Mouse (Mus musculus): ENCODE data around the gene Gpsm2. TPM values are rescaled to one million over a fixed set of nuclear protein-coding genes. Genes with fewer than 3 reads are reported as not detected.

The Gpsm2 gene
- polyA plus RNA-seq, 1 experiment from 2014 or later = 85.3 TPM

DNA sequence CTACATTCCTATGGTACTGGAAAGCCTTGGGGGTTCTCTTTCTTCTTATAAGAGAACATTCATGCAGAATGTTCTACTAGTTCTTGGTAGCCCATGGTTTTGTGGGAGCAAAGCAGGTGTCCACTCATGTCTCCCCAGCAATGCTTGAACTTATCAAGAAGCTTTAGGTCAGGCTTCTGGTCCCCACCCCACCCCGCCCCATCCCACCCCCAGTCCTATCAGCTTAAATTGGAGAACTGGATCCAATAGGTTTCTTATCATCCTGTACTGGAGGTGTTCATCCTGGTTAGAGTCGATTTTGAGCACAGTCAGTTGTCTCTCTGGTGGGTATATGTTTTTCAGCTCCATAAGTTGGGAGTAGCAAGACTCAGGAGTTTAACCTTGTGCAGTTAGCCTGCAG, 33.4 kb upstream of the Gpsm2 start:
- no peak for DNase-seq (ENCODE audit: low spot score)
- no peaks in the 10 kb centered on the region for H3K27me3 ChIP-seq (ENCODE audit: low read depth, poor library complexity, severe bottlenecking)
- no peak overlapping the region for H3K4me3 ChIP-seq
- peaks cover 10% of the 10 kb centered on the region for H3K4me1 ChIP-seq
- H3K9me3 ChIP-seq (replicated peaks) = no peaks in the 10 kb centered on the region
- H3K27ac ChIP-seq = no peak overlapping the region
- whole genome bisulfite sequencing = 88% methylated on average over 2 of the region's 2 CpGs
- H3K36me3 ChIP-seq = no peaks in the 10 kb centered on the region

GRCm38 (mm10) chr3:108754541-108754940, 32.4 kb upstream of the Gpsm2 start:
- Histone ChIP-seq H3K27me3 (ENCODE audit: low read depth, poor library complexity, severe bottlenecking) (no peaks in the 10 kb centered on the region), H3K36me3 (no peaks in the 10 kb centered on the region), H3K9me3 (replicated peaks) (no peaks in the 10 kb centered on the region), H3K4me1 (peaks cover 10% of the 10 kb centered on the region), H3K27ac (no peak overlapping the region), H3K4me3 (no peak overlapping the region)
- DNase-seq (ENCODE audit: low spot score) = no peak
- 84% methylated on average over 1 of the region's 1 CpGs for WGBS

DNA sequence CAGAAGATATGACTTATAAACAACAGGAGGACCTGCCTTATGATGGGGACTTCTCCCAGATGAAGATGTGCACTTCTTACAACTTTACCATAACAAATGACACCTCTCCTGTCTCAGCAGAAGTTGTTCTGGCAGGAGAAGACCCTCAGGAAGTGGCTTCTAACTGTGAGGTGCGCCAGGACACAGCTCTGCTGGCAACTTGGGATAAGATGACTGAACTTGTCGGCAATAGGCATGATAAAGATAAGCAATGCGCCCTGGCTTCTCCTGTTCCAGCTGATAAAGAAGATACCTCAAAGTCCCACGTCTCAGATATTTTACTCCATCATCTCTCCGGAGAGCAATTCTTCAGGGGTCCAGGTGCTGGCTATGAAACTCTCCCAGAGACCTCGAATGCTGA, 29.6 kb upstream of the Gpsm2 start:
- no peaks in the 10 kb centered on the region for H3K36me3 ChIP-seq
- DNase-seq (ENCODE audit: low spot score) = no peak
- H3K4me3 ChIP-seq = no peak overlapping the region
- H3K27me3 ChIP-seq (ENCODE audit: low read depth, poor library complexity, severe bottlenecking) = no peaks in the 10 kb centered on the region
- H3K27ac ChIP-seq = peak overlapping the region; percentile 21; the same call in 1 of the 2 replicates
- no peaks in the 10 kb centered on the region for H3K9me3 ChIP-seq (replicated peaks)
- WGBS = 88% methylated on average over 6 of the region's 6 CpGs
- peaks cover 10% of the 10 kb centered on the region for H3K4me1 ChIP-seq

GRCm38 (mm10) chr3:108751061-108751460, 29.0 kb upstream of the Gpsm2 start:
- no peak for DNase-seq (ENCODE audit: low spot score)
- Histone ChIP-seq H3K27ac (no peak overlapping the region), H3K36me3 (no peaks in the 10 kb centered on the region)

DNA sequence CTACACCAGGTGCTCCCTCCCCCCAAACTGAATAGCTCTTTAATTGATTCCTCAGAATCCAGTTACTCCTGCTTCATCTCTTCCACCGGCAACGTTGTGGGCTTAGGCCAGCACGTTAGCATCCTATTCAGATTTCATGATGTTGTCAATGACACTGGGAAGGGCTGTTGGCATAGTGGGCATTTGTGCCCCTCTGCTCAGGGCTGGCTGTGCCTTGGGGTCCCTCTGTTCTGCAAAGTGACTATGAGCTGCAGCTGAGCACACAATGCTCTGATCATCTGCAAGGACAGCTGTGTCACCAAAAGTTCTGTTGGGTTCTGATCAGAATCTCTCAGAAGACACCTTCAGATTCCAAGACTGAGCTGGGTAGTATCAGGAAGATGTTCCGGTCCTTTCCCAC, 22.0 kb upstream of the Gpsm2 start:
- H3K27me3 ChIP-seq (ENCODE audit: low read depth, poor library complexity, severe bottlenecking) = no peaks in the 10 kb centered on the region
- H3K4me1 ChIP-seq = peaks cover 36% of the 10 kb centered on the region
- DNase-seq (ENCODE audit: low spot score) = no peak
- H3K36me3 ChIP-seq = no peaks in the 10 kb centered on the region
- 84% methylated on average over 4 of the region's 4 CpGs for WGBS
- H3K4me3 ChIP-seq = no peak overlapping the region
- no peaks in the 10 kb centered on the region for H3K9me3 ChIP-seq (replicated peaks)
- no peak overlapping the region for H3K27ac ChIP-seq

More at GRCm38 (mm10) chr3:108751061-108751460, 29.0 kb upstream of the Gpsm2 start:
- WGBS = 54% methylated on average over 6 of the region's 6 CpGs
- H3K4me1 ChIP-seq = peaks cover 12% of the 10 kb centered on the region
- no peak overlapping the region for H3K4me3 ChIP-seq
- H3K9me3 ChIP-seq (replicated peaks) = no peaks in the 10 kb centered on the region
- H3K27me3 ChIP-seq (ENCODE audit: low read depth, poor library complexity, severe bottlenecking) = no peaks in the 10 kb centered on the region

DNA sequence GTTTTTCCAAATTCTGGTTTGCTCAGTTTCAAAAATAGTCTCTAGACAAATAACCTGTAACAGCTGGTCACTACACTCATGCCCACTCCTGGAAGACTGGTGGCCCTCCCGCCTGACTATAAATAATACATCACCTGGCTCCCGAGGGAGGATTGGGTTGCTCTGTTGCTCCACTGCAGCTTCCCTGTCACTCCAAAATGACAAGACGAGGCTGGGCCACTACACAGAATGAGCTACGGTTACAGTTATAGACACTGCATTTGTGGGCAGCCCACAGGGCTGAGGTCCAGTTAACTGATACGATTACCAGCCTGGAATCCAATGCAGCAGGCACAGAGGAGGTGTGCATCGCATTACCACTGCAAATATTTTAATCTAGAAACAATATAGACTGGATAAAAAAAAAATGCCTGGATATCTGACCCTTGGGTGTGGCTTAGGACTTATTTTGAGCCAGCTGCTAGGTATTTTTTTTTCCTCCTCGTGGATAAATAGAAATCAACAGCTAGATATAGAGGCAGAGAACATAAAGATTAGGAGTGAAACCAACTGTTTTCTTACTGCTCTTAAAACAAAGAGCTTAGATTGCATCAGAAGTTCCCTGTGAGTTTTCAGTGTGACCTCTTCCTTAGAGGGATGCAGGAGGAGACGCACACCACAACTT, 17.1 kb upstream of the Gpsm2 start, which contains the start of gene Aknad1:
Gene Aknad1 (plus strand): TSS at position 614 of the 664 bp plus-strand sequence.
- 0 out of 2 replicates have a peak, but pooled peaks cover 3% of the 10 kb centered on the region for H3K9me3 ChIP-seq (replicated peaks)
- H3K4me1 ChIP-seq = peaks cover 24% of the 10 kb centered on the region
- 77% methylated on average over 8 of the region's 8 CpGs for WGBS
- no peaks in the 10 kb centered on the region; the same call in 1 of the 2 replicates for H3K27me3 ChIP-seq (ENCODE audit: low read depth, poor library complexity, severe bottlenecking)
- H3K36me3 ChIP-seq = no peaks in the 10 kb centered on the region
- H3K27ac ChIP-seq = no peak within 1 kb of the TSS
- no peak within 1 kb of the TSS for H3K4me3 ChIP-seq
- no peak for DNase-seq (ENCODE audit: low spot score)

DNA sequence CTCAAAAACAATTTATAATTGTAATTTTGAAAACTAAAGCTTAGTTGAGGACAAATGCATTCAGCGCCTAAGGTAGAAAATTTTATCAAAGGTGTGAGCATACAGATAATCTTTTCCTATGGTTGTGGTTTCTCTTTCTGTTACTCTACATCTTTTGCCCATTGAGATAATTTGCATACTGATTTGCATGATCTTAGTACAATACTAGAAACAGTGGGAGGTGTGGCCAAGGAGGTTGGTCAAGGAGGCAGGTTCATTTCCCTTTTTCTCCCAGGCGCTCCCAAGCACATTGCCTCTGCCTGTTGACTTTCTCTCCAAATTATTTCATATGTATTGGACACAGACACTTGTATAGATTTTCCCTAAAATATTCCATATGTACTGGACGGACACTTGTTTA, 15.7 kb upstream of the Gpsm2 start:
- peaks cover 32% of the 10 kb centered on the region for H3K4me1 ChIP-seq
- H3K36me3 ChIP-seq = no peaks in the 10 kb centered on the region
- no peak for DNase-seq (ENCODE audit: low spot score)
- H3K27ac ChIP-seq = no peak overlapping the region
- 86% methylated on average over 3 of the region's 3 CpGs for WGBS
- no peaks in the 10 kb centered on the region; the same call in 1 of the 2 replicates for H3K27me3 ChIP-seq (ENCODE audit: low read depth, poor library complexity, severe bottlenecking)
- H3K9me3 ChIP-seq (replicated peaks) = 0 out of 2 replicates have a peak, but pooled peaks cover 3% of the 10 kb centered on the region
- no peak overlapping the region for H3K4me3 ChIP-seq

- H3K36me3 ChIP-seq = no peaks in the 10 kb centered on the region
- no peaks in the 10 kb centered on the region for H3K27me3 ChIP-seq (ENCODE audit: low read depth, poor library complexity, severe bottlenecking)
- H3K4me3 ChIP-seq = no peak overlapping the region
- H3K9me3 ChIP-seq (replicated peaks) = 0 out of 2 replicates have a peak, but pooled peaks cover 3% of the 10 kb centered on the region
- no peak overlapping the region for H3K27ac ChIP-seq
- peak; percentile 31 for DNase-seq (ENCODE audit: low spot score)
- WGBS = 28% methylated on average over 12 of the region's 12 CpGs
- peaks cover 16% of the 10 kb centered on the region; the same call in 1 of the 2 replicates for H3K4me1 ChIP-seq
Observed at GRCm38 (mm10) chr3:108730316-108730715, 8.2 kb upstream of the Gpsm2 start.

DNA sequence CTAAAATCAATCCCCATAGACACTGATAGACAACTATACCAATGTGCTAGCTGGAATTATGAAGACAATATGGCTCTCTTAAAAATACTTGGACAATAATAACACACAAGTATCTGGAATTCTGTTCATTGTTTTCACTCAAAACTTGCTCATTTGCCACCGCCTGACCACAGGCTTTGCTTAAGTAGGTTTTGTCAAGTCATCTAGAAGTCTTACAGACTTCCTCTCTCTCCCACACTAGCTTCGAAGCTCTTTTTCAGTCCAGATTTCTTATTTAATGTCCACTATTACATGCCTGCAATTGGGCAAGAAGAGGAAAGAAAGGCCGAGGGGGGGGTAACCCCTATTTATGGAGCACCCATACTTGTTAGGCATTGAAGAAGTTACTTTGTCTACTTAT, 5.7 kb upstream of the Gpsm2 start:
- Histone ChIP-seq H3K27me3 (ENCODE audit: low read depth, poor library complexity, severe bottlenecking) (no peaks in the 10 kb centered on the region), H3K4me1 (peaks cover 12% of the 10 kb centered on the region), H3K27ac (no peak overlapping the region), H3K9me3 (replicated peaks) (no peaks in the 10 kb centered on the region), H3K4me3 (no peak overlapping the region), H3K36me3 (no peaks in the 10 kb centered on the region)
- WGBS = 94% methylated on average over 3 of the region's 3 CpGs
- DNase-seq (ENCODE audit: low spot score) = peak; percentile 0

DNA sequence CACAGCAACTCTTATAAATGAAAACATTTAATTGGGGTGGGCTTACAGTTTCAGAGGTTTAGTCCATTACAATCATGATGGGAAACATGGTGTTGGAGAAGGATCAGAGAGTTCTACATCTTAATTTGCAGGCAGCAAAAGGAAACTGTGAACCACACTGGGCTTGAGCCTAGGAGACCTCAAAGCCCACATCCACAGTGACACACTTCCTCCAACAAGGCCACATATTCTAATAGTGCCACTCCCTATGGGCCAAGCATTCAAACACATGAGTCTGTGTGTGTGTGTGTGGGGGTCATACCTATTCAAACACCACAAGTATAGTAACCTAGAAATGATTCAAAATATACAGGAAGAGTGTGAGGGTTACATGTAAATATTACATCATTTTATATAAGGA, 5.2 kb upstream of the Gpsm2 start:
- Histone ChIP-seq H3K36me3 (no peaks in the 10 kb centered on the region), H3K27me3 (ENCODE audit: low read depth, poor library complexity, severe bottlenecking) (no peaks in the 10 kb centered on the region), H3K4me3 (no peak overlapping the region), H3K9me3 (replicated peaks) (no peaks in the 10 kb centered on the region), H3K4me1 (peaks cover 14% of the 10 kb centered on the region), H3K27ac (no peak overlapping the region)
- DNase-seq (ENCODE audit: low spot score) = no peak

DNA sequence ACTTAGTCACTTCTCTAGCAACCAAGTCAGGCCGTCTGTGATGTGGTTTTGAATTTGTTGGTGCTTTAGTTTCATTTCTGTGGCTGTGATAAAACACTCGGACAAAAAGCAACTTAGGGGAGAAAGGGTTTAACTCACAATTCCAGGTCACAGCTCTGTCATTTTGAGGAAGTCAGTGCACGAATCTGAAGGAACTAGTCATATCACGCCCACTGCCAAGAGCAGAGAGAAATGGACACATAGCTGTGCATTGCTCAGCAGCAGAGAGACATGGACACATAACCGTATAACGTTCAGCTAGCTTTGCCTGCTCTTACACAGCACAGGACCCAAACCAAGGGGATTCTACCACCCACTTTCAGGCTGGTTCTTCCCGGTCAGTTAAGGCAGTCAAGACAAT, 4.3 kb upstream of the Gpsm2 start:
- Histone ChIP-seq H3K4me1 (peaks cover 15% of the 10 kb centered on the region), H3K4me3 (no peak overlapping the region), H3K27ac (no peak overlapping the region), H3K9me3 (replicated peaks) (no peaks in the 10 kb centered on the region), H3K27me3 (ENCODE audit: low read depth, poor library complexity, severe bottlenecking) (no peaks in the 10 kb centered on the region), H3K36me3 (no peaks in the 10 kb centered on the region)
- WGBS = 90% methylated on average over 7 of the region's 7 CpGs
- DNase-seq (ENCODE audit: low spot score) = peak; percentile 12

GRCm38 (mm10) chr3:108721076-108721991, 775 bp downstream of the Gpsm2 start:
- Histone ChIP-seq H3K27ac (peak overlapping the region; percentile 98), H3K9me3 (replicated peaks) (no peaks in the 10 kb centered on the region), H3K27me3 (ENCODE audit: low read depth, poor library complexity, severe bottlenecking) (no peaks in the 10 kb centered on the region), H3K4me3 (peak overlapping the region; percentile 82), H3K4me1 (peaks cover 29% of the 10 kb centered on the region), H3K36me3 (peaks cover 11% of the 10 kb centered on the region)
- peak; percentile 48 for DNase-seq (ENCODE audit: low spot score)
- WGBS = under 1% methylated on average over 44 of the region's 44 CpGs

GRCm38 (mm10) chr3:108719761-108720160, 2.3 kb downstream of the Gpsm2 start:
- DNase-seq (ENCODE audit: low spot score) = no peak
- Histone ChIP-seq H3K4me3 (0 out of 2 replicates have a peak overlapping the region, but pooled peaks have one; percentile 10), H3K4me1 (peaks cover 29% of the 10 kb centered on the region), H3K36me3 (peaks cover 24% of the 10 kb centered on the region), H3K27ac (no peak overlapping the region), H3K27me3 (ENCODE audit: low read depth, poor library complexity, severe bottlenecking) (no peaks in the 10 kb centered on the region), H3K9me3 (replicated peaks) (no peaks in the 10 kb centered on the region)
- 90% methylated on average over 3 of the region's 3 CpGs for WGBS

Measured in limb, embryonic 10.5 days (tissue).